Mouse (Mus musculus) limb, embryonic 15.5 days (tissue): Measurements from ENCODE around the gene Zfp109. TPM values are rescaled to one million over a fixed set of nuclear protein-coding genes. Genes with fewer than 3 reads are reported as not detected.

Experiments used
- ATAC-seq: fragments of 200-750 bp; cut with Nextera tagmentation; 2 replicates; pipeline ENCODE4 v1.8.0; 2017; ENCODE audit warnings: low read depth, moderate TSS enrichment; ENCODE audit not compliant: insufficient number of reproducible peaks, low FRiP score, low TSS enrichment
- H3K27ac ChIP-seq: fragments of 300-500 bp; sonication (generic); 2 replicates; pipeline ENCODE4 v1.5.1; 2015; ENCODE audit warnings: moderate library complexity, mild to moderate bottlenecking, inconsistent platforms
- H3K27me3 ChIP-seq: fragments of 300-500 bp; sonication (generic); 2 replicates; pipeline ENCODE4 v1.6.1; 2015; ENCODE audit warnings: inconsistent platforms
- H3K36me3 ChIP-seq: fragments of 300-500 bp; sonication (generic); 2 replicates; pipeline ENCODE4 v1.6.1; 2015; ENCODE audit warnings: inconsistent platforms
- H3K4me1 ChIP-seq: fragments of 300-500 bp; sonication (generic); 2 replicates; pipeline ENCODE4 v1.6.1; 2015; ENCODE audit warnings: inconsistent platforms
- H3K4me2 ChIP-seq: fragments of 300-500 bp; sonication (generic); 2 replicates; pipeline ENCODE4 v1.6.1; 2015; ENCODE audit warnings: mild to moderate bottlenecking, inconsistent platforms
- H3K4me3 ChIP-seq: fragments of 300-500 bp; sonication (generic); 2 replicates; pipeline ENCODE4 v1.5.1; 2015; ENCODE audit warnings: mild to moderate bottlenecking, inconsistent platforms
- H3K9ac ChIP-seq: fragments of 300-500 bp; sonication (generic); 2 replicates; pipeline ENCODE4 v1.6.1; 2015; ENCODE audit warnings: inconsistent platforms
- H3K9me3 ChIP-seq: fragments of 300-500 bp; sonication (generic); 2 replicates; pipeline ENCODE4 v1.6.1; 2016; ENCODE audit warnings: inconsistent platforms
- WGBS: fragments of 180-500 bp; shearing (Covaris S2); methylation state at CpG from one replicate; pipeline ENCODE4 v1.1.7; 2015; 5-methylcytosine and 5-hydroxymethylcytosine counted together
- polyA plus RNA-seq: library from polyadenylated mRNA; unstranded; fragments of >200 nt; fragmentation: Nextera tagmentation; extraction: Ambion mirVana; gene quantifications from 2 replicates; pipeline ENCODE4 v1.2.1, GENCODE M21; 2015

Zfp109 gene
- polyA plus RNA-seq, 1 experiment from 2014 or later = 4.7 TPM

- no peak overlapping the region for H3K4me2 ChIP-seq
- H3K27me3 ChIP-seq = no peaks in the 10 kb centered on the region
- no peak overlapping the region for H3K4me3 ChIP-seq
- WGBS = 54% methylated on average over 3 of the region's 3 CpGs
- H3K9me3 ChIP-seq = 0 out of 2 replicates have a peak, but pooled peaks cover 2% of the 10 kb centered on the region
- no peak for ATAC-seq
- peaks cover 35% of the 10 kb centered on the region for H3K36me3 ChIP-seq
- H3K27ac ChIP-seq = no peak overlapping the region
- no peaks in the 10 kb centered on the region for H3K4me1 ChIP-seq
- no peak overlapping the region for H3K9ac ChIP-seq
These were observed 44.2 kb downstream of the Zfp109 start for GRCm38 (mm10) chr7:24193157-24193556.

GRCm38 (mm10) chr7:24191361-24191760 lies 46.0 kb downstream of the Zfp109 start:
- 82% methylated on average over 2 of the region's 2 CpGs for WGBS
- H3K9ac ChIP-seq = no peak overlapping the region
- H3K4me3 ChIP-seq = no peak overlapping the region
- H3K36me3 ChIP-seq = peaks cover 21% of the 10 kb centered on the region
- H3K4me2 ChIP-seq = no peak overlapping the region
- no peaks in the 10 kb centered on the region for H3K27me3 ChIP-seq
- H3K27ac ChIP-seq = no peak overlapping the region
- no peaks in the 10 kb centered on the region for H3K9me3 ChIP-seq
- ATAC-seq = no peak
- H3K4me1 ChIP-seq = no peaks in the 10 kb centered on the region

- no peak overlapping the region for H3K4me2 ChIP-seq
- ATAC-seq = no peak
- 82% methylated on average over 5 of the region's 5 CpGs for WGBS
- H3K9me3 ChIP-seq = no peaks in the 10 kb centered on the region
- H3K4me1 ChIP-seq = no peaks in the 10 kb centered on the region
- H3K36me3 ChIP-seq = peaks cover 15% of the 10 kb centered on the region
- no peak overlapping the region for H3K27ac ChIP-seq
- H3K4me3 ChIP-seq = no peak overlapping the region
- H3K27me3 ChIP-seq = no peaks in the 10 kb centered on the region
- H3K9ac ChIP-seq = no peak overlapping the region
These were observed 47.8 kb downstream of the Zfp109 start for GRCm38 (mm10) chr7:24189571-24189944.

GRCm38 (mm10) chr7:24188901-24189570 lies 48.3 kb downstream of the Zfp109 start:
- no peak overlapping the region for H3K27ac ChIP-seq
- peaks cover 10% of the 10 kb centered on the region; the same call in 1 of the 2 replicates for H3K36me3 ChIP-seq
- no peak for ATAC-seq
- H3K4me3 ChIP-seq = no peak overlapping the region
- no peaks in the 10 kb centered on the region for H3K4me1 ChIP-seq
- H3K9me3 ChIP-seq = no peaks in the 10 kb centered on the region
- no peaks in the 10 kb centered on the region for H3K27me3 ChIP-seq
- WGBS = 67% methylated on average over 4 of the region's 4 CpGs
- no peak overlapping the region for H3K4me2 ChIP-seq
- H3K9ac ChIP-seq = no peak overlapping the region

GRCm38 (mm10) chr7:24187611-24188010 lies 49.7 kb downstream of the Zfp109 start:
- no peak for ATAC-seq
- WGBS = 57% methylated on average over 1 of the region's 1 CpGs
- Histone ChIP-seq H3K4me3 (no peak overlapping the region), H3K36me3 (no peaks in the 10 kb centered on the region), H3K9ac (no peak overlapping the region), H3K9me3 (no peaks in the 10 kb centered on the region), H3K4me2 (no peak overlapping the region), H3K4me1 (no peaks in the 10 kb centered on the region), H3K27me3 (no peaks in the 10 kb centered on the region), H3K27ac (no peak overlapping the region)

Other genes with a start within 250 kb of the Zfp109 start
- gene V1rd19, start 235.9 kb downstream of the Zfp109 start, polyA plus RNA-seq = not detected in 2 replicates
- not detected in 2 replicates for gene Vmn1r183, start 184.3 kb downstream of the Zfp109 start, polyA plus RNA-seq
- 19.1 and 20.4 TPM in 2 replicates for gene Zfp180, start 155.6 kb downstream of the Zfp109 start, polyA plus RNA-seq
- 6.9 and 7.9 TPM in 2 replicates for gene Zfp112, start 125.2 kb downstream of the Zfp109 start, polyA plus RNA-seq
- 16.9 and 19.7 TPM in 2 replicates for gene Zfp235, start 103.4 kb downstream of the Zfp109 start, polyA plus RNA-seq
- 5.2 and 6.1 TPM in 2 replicates for gene Zfp114, start 62.5 kb downstream of the Zfp109 start, polyA plus RNA-seq
- 10.4 and 11.7 TPM in 2 replicates for gene Zfp111, start 26.1 kb downstream of the Zfp109 start, polyA plus RNA-seq
- gene Zfp108, start 17.2 kb upstream of the Zfp109 start, polyA plus RNA-seq = 5.5 and 6.1 TPM in 2 replicates
- 9.1 and 10.2 TPM in 2 replicates for gene Zfp93, start 32.9 kb upstream of the Zfp109 start, polyA plus RNA-seq
- gene Zfp61, start 63.7 kb upstream of the Zfp109 start, polyA plus RNA-seq = 39.6 and 49.2 TPM in 2 replicates
- 12.2 and 12.8 TPM in 2 replicates for gene Zfp94, start 79.1 kb upstream of the Zfp109 start, polyA plus RNA-seq
- not detected in 2 replicates for gene Tescl, start 96.4 kb upstream of the Zfp109 start, polyA plus RNA-seq
- 55.8 and 59.7 TPM in 2 replicates for gene Lypd5, start 111.6 kb upstream of the Zfp109 start, polyA plus RNA-seq
- gene Kcnn4, start 132.7 kb upstream of the Zfp109 start, polyA plus RNA-seq = 3.0 and 3.4 TPM in 2 replicates
- 23.2 and 23.6 TPM in 2 replicates for gene Smg9, start 162.1 kb upstream of the Zfp109 start, polyA plus RNA-seq
- 0.17 TPM in 1 of 2 replicates, not detected in the other for gene Irgc1, start 214.7 kb upstream of the Zfp109 start, polyA plus RNA-seq
- gene Plaur, start 224.9 kb upstream of the Zfp109 start, polyA plus RNA-seq = 8.1 and 10.1 TPM in 2 replicates
- 5.0 and 6.3 TPM in 2 replicates for gene Cadm4, start 244.5 kb upstream of the Zfp109 start, polyA plus RNA-seq